In the genomic region with DNA sequence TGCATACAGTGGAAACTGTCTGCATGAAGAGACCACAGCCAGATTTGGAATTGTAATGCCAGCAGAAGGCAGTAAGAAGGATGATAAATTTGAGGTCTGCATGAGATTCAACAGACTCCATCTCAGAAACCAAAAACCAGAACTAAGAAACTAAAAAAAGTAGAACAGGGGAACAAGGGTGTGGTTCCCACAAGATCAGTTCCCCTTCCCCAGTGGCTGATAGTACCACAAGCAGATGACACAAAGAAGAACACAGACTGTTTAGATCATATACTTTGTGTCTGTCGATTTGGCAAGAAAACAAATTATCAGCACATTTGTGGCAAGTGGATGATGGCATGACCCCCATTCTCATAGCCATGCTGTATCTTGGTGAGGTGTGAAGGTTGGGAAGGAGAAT, we compare ENCODE assay signal across 14 mouse cellular contexts. TPM values are rescaled to one million over a fixed set of nuclear protein-coding genes. Genes with fewer than 3 reads are reported as not detected.
DNase-seq lines count a peak whose midpoint lies in the region; ATAC-seq and TF ChIP-seq lines count a peak whose summit lies in the region.
"Had no signal": no experiment of that assay in that cellular context is flagged by ENCODE, and none has a peak within 500 bp of the region (broad histone marks: within the 10 kb centered on the region; RNA-seq: fewer than 3 reads in every experiment).

No protein-coding gene starts in this region.

- no peak for TF ChIP-seq RAD21 in MEL (IDR thresholded peaks at IDR 0.05; ENCODE audit: low read depth, low read length)

- TF ChIP-seq EP300 in MEL (IDR thresholded peaks at IDR 0.05; ENCODE audit: low read depth in 1 of 2, low read length in 2 of 2) = peak; percentile 72 to 78

- no peak for TF ChIP-seq CTCF in MEL (IDR thresholded peaks at IDR 0.05 in 2 of 3, conservative IDR thresholded peaks at IDR 0.05 in 1 of 3; ENCODE audit: control insufficient read depth in 1 of 3, insufficient read depth in 1 of 3, low read depth in 2 of 3, low read length in 3 of 3, poor library complexity in 1 of 3, severe bottlenecking in 1 of 3)

- no peak for TF ChIP-seq POLR2A in MEL (IDR thresholded peaks at IDR 0.05; ENCODE audit: control insufficient read depth in 1 of 2, insufficient read depth in 1 of 2, low read depth in 1 of 2, low read length in 2 of 2, poor library complexity in 1 of 2)

- no peak overlapping the region for H3K9ac ChIP-seq in liver, embryonic 15.5 days
- H3K9ac ChIP-seq in liver, embryonic 11.5 days (ENCODE audit: low read depth, low read length) = no peak overlapping the region
- H3K9ac ChIP-seq in MEL (ENCODE audit: control insufficient read depth, low read depth, low read length, poor library complexity, severe bottlenecking) = no peak overlapping the region
- H3K9ac ChIP-seq: intestine, embryonic 15.5 days; limb, embryonic 12.5 days had no signal

- H3K4me1 ChIP-seq in liver, embryonic 15.5 days (replicated peaks) = no peaks in the 10 kb centered on the region
- H3K4me1 ChIP-seq in liver, embryonic 11.5 days (replicated peaks; ENCODE audit: control insufficient read depth, insufficient read depth, low read length) = no peaks in the 10 kb centered on the region
- peaks cover 11 to 17% of the 10 kb centered on the region in 2 experiments for H3K4me1 ChIP-seq in MEL (ENCODE audit: control insufficient read depth in 1 of 2, insufficient read depth in 2 of 2, low read length in 2 of 2)
- H3K4me1 ChIP-seq: intestine, embryonic 15.5 days; limb, embryonic 12.5 days had no signal

- no peaks in the 10 kb centered on the region for H3K27me3 ChIP-seq in liver, embryonic 15.5 days
- no peaks in the 10 kb centered on the region for H3K27me3 ChIP-seq in liver, embryonic 11.5 days (replicated peaks; ENCODE audit: control insufficient read depth, insufficient read depth, low read length)
- no peaks in the 10 kb centered on the region for H3K27me3 ChIP-seq in MEL (ENCODE audit: control insufficient read depth in 1 of 2, insufficient read depth in 2 of 2, low read length in 2 of 2)
- H3K27me3 ChIP-seq: intestine, embryonic 15.5 days; limb, embryonic 12.5 days had no signal

- no peaks in the 10 kb centered on the region for H3K79me2 ChIP-seq in MEL (ENCODE audit: control insufficient read depth, insufficient read depth, low read length, poor library complexity)

- peak overlapping the region; percentile 22; the same call in 1 of the 2 replicates for H3K27ac ChIP-seq in liver, embryonic 15.5 days (replicated peaks)
- no peak overlapping the region for H3K27ac ChIP-seq in liver, embryonic 11.5 days (ENCODE audit: low read depth, low read length)
- peak overlapping the region; percentile 65 for H3K27ac ChIP-seq in MEL (ENCODE audit: control insufficient read depth, low read depth, low read length)
- H3K27ac ChIP-seq: heart, adult 2 months; intestine, embryonic 15.5 days; limb, embryonic 12.5 days had no signal

- no peak overlapping the region for H3K4me2 ChIP-seq in liver, embryonic 15.5 days
- no peak overlapping the region for H3K4me2 ChIP-seq in liver, embryonic 11.5 days
- H3K4me2 ChIP-seq: intestine, embryonic 15.5 days; limb, embryonic 12.5 days had no signal

- no peaks in the 10 kb centered on the region for H3K36me3 ChIP-seq in liver, embryonic 15.5 days (replicated peaks)
- H3K36me3 ChIP-seq in liver, embryonic 11.5 days (ENCODE audit: control insufficient read depth, insufficient read depth, low read length) = no peaks in the 10 kb centered on the region
- H3K36me3 ChIP-seq in MEL (ENCODE audit: control insufficient read depth in 1 of 2, insufficient read depth in 2 of 2, low read length in 2 of 2) = peaks cover 0 to 25% of the 10 kb centered on the region in 2 experiments; a peak in 2 of 4 replicates
- H3K36me3 ChIP-seq: intestine, embryonic 15.5 days; limb, embryonic 12.5 days had no signal

- ATAC-seq in liver, embryonic 15.5 days (ENCODE audit: insufficient read depth) = no peak
- no peak for ATAC-seq in liver, embryonic 11.5 days (replicated peaks; ENCODE audit: low FRiP score)
- ATAC-seq: intestine, embryonic 15.5 days had no signal

- no peak overlapping the region for H3K4me3 ChIP-seq in liver, embryonic 15.5 days (replicated peaks)
- H3K4me3 ChIP-seq in liver, embryonic 11.5 days (ENCODE audit: low read depth, low read length) = no peak overlapping the region
- no peak overlapping the region for H3K4me3 ChIP-seq in MEL (ENCODE audit: control insufficient read depth in 1 of 2, insufficient read depth in 1 of 2, low read depth in 2 of 2, low read length in 2 of 2)
- H3K4me3 ChIP-seq: erythroblast, embryonic 14.5 days; heart, adult 2 months; intestine, embryonic 15.5 days; limb, embryonic 12.5 days; myocyte had no signal

- no peaks in the 10 kb centered on the region for H3K9me3 ChIP-seq in liver, embryonic 15.5 days (replicated peaks)
- H3K9me3 ChIP-seq in liver, embryonic 11.5 days (ENCODE audit: control insufficient read depth, low read length) = no peaks in the 10 kb centered on the region
- no peaks in the 10 kb centered on the region for H3K9me3 ChIP-seq in MEL (replicated peaks; ENCODE audit: insufficient read depth, low read length)
- H3K9me3 ChIP-seq: intestine, embryonic 15.5 days; limb, embryonic 12.5 days had no signal

- DNase-seq in liver, embryonic 11.5 days (ENCODE audit: low spot score) = no peak
- peak; percentile 83 for DNase-seq in MEL (ENCODE audit: low read depth, low spot score)
- DNase-seq in induced T-regulatory cell, adult 2 months (ENCODE audit: low read depth) = peak; percentile 3
- peak; percentile 25 for DNase-seq in skeletal muscle tissue, adult 2 months (ENCODE audit: low read depth, low spot score)
- DNase-seq in gastrocnemius, postnatal 10 days = no peak
- no peak for DNase-seq in adrenal gland, postnatal 10 days
- DNase-seq: cerebellum, adult 11 months; kidney, postnatal 36 days had no signal

- WGBS in liver, embryonic 15.5 days (ENCODE audit: insufficient replicate concordance) = 11% methylated on average over 1 of the region's 1 CpGs
- WGBS in liver, embryonic 11.5 days = 50% methylated on average over 1 of the region's 1 CpGs

TF ChIP-seq in MEL, 35 proteins besides CTCF, POLR2A, EP300 and RAD21:
- peak; percentile 81 for TF ChIP-seq ZNF384 (IDR thresholded peaks at IDR 0.05; ENCODE audit: low read depth, low read length)
- TF ChIP-seq MEF2A (IDR thresholded peaks at IDR 0.05; ENCODE audit: extremely low read depth, insufficient replicate concordance, low read depth, low read length, poor library complexity, severe bottlenecking) = no peak
- TF ChIP-seq MAX (IDR thresholded peaks at IDR 0.05; ENCODE audit: low read length) = peak; percentile 32; the same call in 1 of the 2 replicates
- no peak for TF ChIP-seq ZC3H11A (IDR thresholded peaks at IDR 0.05; ENCODE audit: low read depth, low read length)
- TF ChIP-seq E2F4 (IDR thresholded peaks at IDR 0.05; ENCODE audit: borderline replicate concordance, low read depth, low read length) = no peak
- TF ChIP-seq MYC (IDR thresholded peaks at IDR 0.05; ENCODE audit: low read depth, low read length) = no peak
- peak; percentile 91 for TF ChIP-seq ETS1 (IDR thresholded peaks at IDR 0.05; ENCODE audit: low read depth, low read length)
- peak; percentile 49 for TF ChIP-seq GATA1 (IDR thresholded peaks at IDR 0.05; ENCODE audit: low read depth, low read length)
- no peak for TF ChIP-seq SIN3A (IDR thresholded peaks at IDR 0.05; ENCODE audit: low read length)
- TF ChIP-seq RCOR1 (IDR thresholded peaks at IDR 0.05; ENCODE audit: low read depth, low read length) = peak; percentile 89
- TF ChIP-seq TCF12 (IDR thresholded peaks at IDR 0.05; ENCODE audit: low read depth, low read length) = peak; percentile 60
TF ChIP-seq in MEL: peak in this region for 6.

RNA-seq across cellular contexts. Expression of a gene that starts 24.6 kb away (rescaled TPM):
- polyA plus RNA-seq in liver, embryonic 15.5 days (2015; fragmentation: Nextera tagmentation; extraction: Ambion mirVana) = 2.1 and 2.3 TPM in 2 replicates
- polyA plus RNA-seq in liver, embryonic 11.5 days (2014; fragmentation: Nextera tagmentation; extraction: Ambion mirVana) = 2.5 TPM in 1 of 2 replicates, not detected in the other
- total RNA-seq in MEL (2012; rRNA removed) = not detected in 2 replicates
- not detected for polyA plus RNA-seq in MEL (2012; ENCODE audit: insufficient read depth in 1 of 2, insufficient read length in 2 of 2, low read depth in 1 of 2, low replicate concordance in 2 of 2, missing spikeins in 1 of 2)
- total RNA-seq in gastrocnemius, postnatal 10 days (2021) = 1 to 10 TPM in 1 of 2 experiments, under 1 TPM in 1; 0.59 to 1.1 TPM
- 1 to 10 TPM in 1 of 2 experiments, under 1 TPM in 1; 0.63 to 1.0 TPM for total RNA-seq in adrenal gland, postnatal 10 days (2021)
- polyA plus RNA-seq: erythroblast, embryonic 14.5 days; intestine, embryonic 15.5 days; limb, embryonic 12.5 days; myocyte had no signal

RNA-seq across cellular contexts. Expression of a gene that starts 24.7 kb away (rescaled TPM):
- polyA plus RNA-seq in liver, embryonic 15.5 days (2015; fragmentation: Nextera tagmentation; extraction: Ambion mirVana) = 1.5 TPM in 2 replicates
- 0.96 and 1.1 TPM in 2 replicates for polyA plus RNA-seq in liver, embryonic 11.5 days (2014; fragmentation: Nextera tagmentation; extraction: Ambion mirVana)
- total RNA-seq in MEL (2012; rRNA removed) = not detected in 2 replicates
- polyA plus RNA-seq in MEL (2012; ENCODE audit: insufficient read depth in 1 of 2, insufficient read length in 2 of 2, low read depth in 1 of 2, low replicate concordance in 2 of 2, missing spikeins in 1 of 2) = not detected
- total RNA-seq in gastrocnemius, postnatal 10 days (2021) = 1 to 10 TPM in 1 of 2 experiments, under 1 TPM in 1; 0.92 to 2.3 TPM
- 1 to 10 TPM in 1 of 2 experiments, under 1 TPM in 1; 0.64 to 1.4 TPM for total RNA-seq in adrenal gland, postnatal 10 days (2021)
- polyA plus RNA-seq: myocyte had no signal

RNA-seq across cellular contexts. Expression of a gene that starts 35.0 kb away (rescaled TPM):
- 4.6 and 4.8 TPM in 2 replicates for polyA plus RNA-seq in liver, embryonic 15.5 days (2015; fragmentation: Nextera tagmentation; extraction: Ambion mirVana)
- 3.3 and 5.1 TPM in 2 replicates for polyA plus RNA-seq in liver, embryonic 11.5 days (2014; fragmentation: Nextera tagmentation; extraction: Ambion mirVana)
- not detected in 2 replicates for total RNA-seq in MEL (2012; rRNA removed)
- not detected for polyA plus RNA-seq in MEL (2012; ENCODE audit: insufficient read depth in 1 of 2, insufficient read length in 2 of 2, low read depth in 1 of 2, low replicate concordance in 2 of 2, missing spikeins in 1 of 2)
- total RNA-seq in gastrocnemius, postnatal 10 days (2021) = 1 to 10 TPM in 1 of 2 experiments, under 1 TPM in 1; 0.82 to 2.5 TPM
- 1 to 10 TPM; 1.7 to 3.3 TPM for total RNA-seq in adrenal gland, postnatal 10 days (2021)
- polyA plus RNA-seq: myocyte had no signal

Comparison
In these comparisons a context has a peak if more than half of its experiments do, and no peak if none do; other contexts are left out.
1. DNase-seq: peak in MEL (single experiment), induced T-regulatory cell, adult 2 months (single experiment) and skeletal muscle tissue, adult 2 months (single experiment); none in liver, embryonic 11.5 days (single experiment), gastrocnemius, postnatal 10 days (single experiment) and adrenal gland, postnatal 10 days (single experiment).